Mouse (Mus musculus) ZHBTc4 (cell line): ENCODE data around the gene Mgme1.

Source experiments
- DNase-seq: peaks from one replicate; pipeline ENCODE4 v3.0.0-alpha.2; 2011; ENCODE audit warnings: low read depth, low spot score

Mgme1 gene

GRCm38 (mm10) chr2:144305721-144306294, 35.3 kb downstream of the Mgme1 start:
- DNase-seq = peak; percentile 72

- peak; percentile 58 for DNase-seq
Observed at GRCm38 (mm10) chr2:144308561-144308960, 38.1 kb downstream of the Mgme1 start.

DNA sequence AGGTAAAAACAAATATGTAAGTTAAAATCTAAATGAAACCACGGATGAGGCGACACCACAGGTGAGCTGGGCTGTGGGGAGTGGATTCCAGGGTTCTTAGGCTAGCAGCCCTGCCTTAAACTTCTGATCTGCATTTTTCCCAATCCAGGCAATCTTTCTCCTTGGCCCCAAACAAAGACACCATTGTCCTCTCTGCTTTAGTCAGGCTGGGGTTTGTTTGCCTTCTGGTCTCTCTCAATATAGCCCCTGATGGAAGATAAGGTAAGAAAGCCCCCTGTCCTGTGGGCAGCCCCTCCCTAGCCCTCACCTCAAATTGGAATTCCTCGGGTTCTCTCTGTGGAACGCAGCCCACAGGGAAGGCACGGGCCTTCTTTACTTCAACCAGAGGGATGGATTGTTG, 39.8 kb downstream of the Mgme1 start:
- DNase-seq = no peak

DNA sequence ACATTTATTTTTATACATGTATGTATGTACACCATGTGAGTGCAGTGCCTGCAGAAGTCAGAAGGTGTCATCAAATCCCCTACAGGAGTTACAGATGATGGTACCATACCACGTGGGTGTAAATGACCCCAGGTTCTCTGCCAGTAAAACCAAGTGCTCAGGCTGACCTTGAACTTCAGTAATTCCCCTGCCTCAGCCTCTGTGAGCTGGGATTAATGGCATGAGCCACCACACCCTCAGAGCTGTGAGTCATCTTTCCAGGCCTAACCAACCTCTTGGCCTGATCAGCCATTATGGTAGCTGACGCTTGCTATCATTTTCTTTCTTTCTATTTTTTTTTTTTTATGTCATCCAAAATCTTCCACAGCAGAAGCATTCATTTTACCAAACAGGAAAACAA, 40.9 kb downstream of the Mgme1 start:
- DNase-seq = peak; percentile 34

DNA sequence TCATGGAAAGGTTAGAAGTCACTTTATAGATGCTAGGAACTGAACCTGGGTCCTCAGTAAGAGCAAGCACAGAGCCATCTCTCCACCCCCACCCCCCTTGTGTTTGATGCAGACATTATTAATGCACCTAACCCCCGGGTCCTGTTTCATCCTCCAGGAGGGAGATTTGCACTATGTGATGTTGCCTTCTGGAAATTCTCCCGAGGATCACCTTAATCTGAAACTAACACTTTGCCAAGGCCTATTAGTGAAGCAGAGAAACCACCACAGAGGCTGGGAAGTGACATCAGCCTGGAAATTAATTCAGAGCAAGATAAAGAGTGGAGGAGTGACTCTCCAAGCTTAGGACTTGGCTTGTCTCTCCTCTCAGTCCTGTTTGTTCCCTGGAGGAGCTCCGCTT, 53.8 kb downstream of the Mgme1 start:
- DNase-seq = no peak

GRCm38 (mm10) chr2:144329451-144329850, 59.0 kb downstream of the Mgme1 start:
- peak; percentile 61 for DNase-seq

DNA sequence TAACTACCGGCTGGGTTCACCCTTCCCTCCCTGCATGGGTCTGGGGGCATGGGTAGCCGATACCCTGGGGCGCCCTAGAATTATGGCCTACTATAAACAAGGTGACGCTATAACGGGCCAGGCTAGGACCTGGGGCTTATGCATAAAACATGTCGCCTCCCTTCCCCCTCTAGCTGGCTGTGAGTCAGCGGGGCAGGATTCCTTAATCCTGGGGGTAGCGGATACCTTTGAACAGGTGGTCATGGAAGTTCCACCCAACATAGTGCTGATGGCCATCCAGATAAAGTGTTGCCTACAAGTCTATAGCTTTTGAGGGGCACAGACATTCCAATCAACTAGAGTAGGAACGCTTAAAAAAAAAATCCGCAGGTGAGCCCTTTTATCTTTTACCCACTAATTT, 59.5 kb downstream of the Mgme1 start:
- DNase-seq = peak; percentile 30

DNA sequence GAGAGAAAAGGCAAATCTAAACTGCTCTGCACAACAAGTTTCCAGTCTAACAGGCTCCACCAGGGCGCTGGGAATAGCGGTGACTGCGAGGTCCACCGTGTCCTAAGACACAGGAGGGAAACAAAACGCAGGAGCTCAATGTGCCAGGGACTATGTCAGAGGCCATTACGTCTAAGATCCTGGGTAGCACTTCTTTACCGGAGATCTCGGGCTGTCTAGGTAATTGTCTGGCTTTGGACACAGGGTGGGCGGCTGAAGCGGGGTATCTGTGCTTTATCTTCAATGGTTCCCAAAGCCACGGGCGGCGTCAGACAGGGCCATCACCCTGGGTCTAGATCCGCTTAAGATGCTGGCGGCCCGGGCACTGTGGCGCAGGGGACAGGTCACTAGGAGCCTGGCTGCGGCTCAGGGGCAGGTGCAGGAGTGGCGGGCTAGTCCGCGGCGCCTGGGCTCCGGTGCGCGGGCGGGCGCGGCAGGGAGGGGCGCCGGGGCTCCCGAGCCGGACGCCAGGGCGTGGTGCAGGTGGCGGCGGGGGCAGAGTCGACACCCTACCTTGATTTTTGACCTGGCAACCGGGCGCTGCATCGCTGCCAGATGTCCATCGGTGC, 60.0 kb downstream of the Mgme1 start:
- DNase-seq = peak; percentile 44
